Mouse (Mus musculus) liver, adult (tissue): ENCODE data around the gene Map6.

Source experiments
- GATA4 ChIP-seq: IDR thresholded peaks from 2 replicates; pipeline ENCODE4 v1.6.1; 2014; ENCODE audit warnings: mild to moderate bottlenecking, low read length; ENCODE audit not compliant: insufficient replicate concordance

Gene Map6

GRCm38 (mm10) chr7:99355731-99356131 lies 88.5 kb downstream of the Map6 start:
- TF ChIP-seq GATA4: no peak

GRCm38 (mm10) chr7:99356244-99356930 lies 89.1 kb downstream of the Map6 start:
- TF ChIP-seq GATA4: no peak

GRCm38 (mm10) chr7:99357201-99357600 lies 90.0 kb downstream of the Map6 start:
- 0 out of 2 replicates have a peak, but pooled peaks have one; percentile 15 for TF ChIP-seq GATA4

- TF ChIP-seq GATA4: no peak
Observed at GRCm38 (mm10) chr7:99358371-99358770, 91.1 kb downstream of the Map6 start.

GRCm38 (mm10) chr7:99360021-99360802 lies 93.0 kb downstream of the Map6 start:
- no peak for TF ChIP-seq GATA4

- no peak for TF ChIP-seq GATA4
Observed at GRCm38 (mm10) chr7:99360803-99361414, 93.7 kb downstream of the Map6 start.

- no peak for TF ChIP-seq GATA4
Observed at GRCm38 (mm10) chr7:99362137-99362536, 94.9 kb downstream of the Map6 start.

- TF ChIP-seq GATA4: no peak
Observed at GRCm38 (mm10) chr7:99365069-99365468, 97.8 kb downstream of the Map6 start.

- no peak for TF ChIP-seq GATA4
Observed at GRCm38 (mm10) chr7:99366716-99367115, 99.5 kb downstream of the Map6 start.

- TF ChIP-seq GATA4: no peak
Observed at GRCm38 (mm10) chr7:99375455-99375854, 108.2 kb downstream of the Map6 start.

- TF ChIP-seq GATA4: no peak
Observed at GRCm38 (mm10) chr7:99378870-99379269, 111.6 kb downstream of the Map6 start.

GRCm38 (mm10) chr7:99380491-99381213 lies 113.4 kb downstream of the Map6 start:
- TF ChIP-seq GATA4: no peak

GRCm38 (mm10) chr7:99381214-99382087 lies 114.2 kb downstream of the Map6 start, which contains the start of gene Gdpd5:
Gdpd5 (plus strand) TSS chr7:99381414.
- TF ChIP-seq GATA4: no peak
